Mouse (Mus musculus) liver, adult 2 months (tissue): Measurements from ENCODE around the gene Gm10382. TPM values are rescaled to one million over a fixed set of nuclear protein-coding genes. Genes with fewer than 3 reads are reported as not detected.

Experiments
- DNase-seq: peaks from one replicate; pipeline ENCODE4 v3.0.0-alpha.2; 2011; ENCODE audit warnings: low read depth, low spot score; ENCODE audit errors: extremely low read depth
- H3K27ac ChIP-seq: fragments of 200-500 bp; replicated peaks from 2 replicates; pipeline ENCODE4 v1.5.1; 2012; ENCODE audit warnings: low read depth, mild to moderate bottlenecking, control low read depth, inconsistent platforms, low read length; ENCODE audit not compliant: insufficient read depth
- H3K27me3 ChIP-seq: fragments of 200-500 bp; 2 replicates; pipeline ENCODE4 v1.6.1; 2012; ENCODE audit warnings: mild to moderate bottlenecking, moderate library complexity, low read length, inconsistent platforms; ENCODE audit not compliant: control insufficient read depth, insufficient read depth
- H3K36me3 ChIP-seq: fragments of 200-500 bp; 2 replicates; pipeline ENCODE4 v1.6.1; 2012; ENCODE audit warnings: low read length, inconsistent platforms; ENCODE audit not compliant: control insufficient read depth, insufficient read depth
- H3K4me1 ChIP-seq: fragments of 200-500 bp; 2 replicates; pipeline ENCODE4 v1.6.1; 2011; ENCODE audit warnings: low read length; ENCODE audit not compliant: control insufficient read depth, insufficient read depth
- H3K4me3 ChIP-seq: fragments of 200-500 bp; 2 replicates; pipeline ENCODE4 v1.5.1; 2011; ENCODE audit warnings: low read depth, mild to moderate bottlenecking, control low read depth, low read length, moderate library complexity; ENCODE audit not compliant: insufficient read depth
- H3K79me2 ChIP-seq: fragments of 200-500 bp; 2 replicates; pipeline ENCODE4 v1.6.1; 2012; ENCODE audit warnings: inconsistent platforms, mild to moderate bottlenecking, low read length, moderate library complexity; ENCODE audit not compliant: control insufficient read depth, insufficient read depth
- H3K9ac ChIP-seq: fragments of 200-500 bp; 2 replicates; pipeline ENCODE4 v1.6.1; 2012; ENCODE audit warnings: low read depth, mild to moderate bottlenecking, control low read depth, inconsistent platforms, low read length
- CTCF ChIP-seq: fragments of 200-500 bp; IDR thresholded peaks from 2 replicates; pipeline ENCODE4 v1.5.1; 2011; ENCODE audit warnings: low read depth, low read length, control low read depth
- POLR2A ChIP-seq: fragments of 200-500 bp; IDR thresholded peaks from 2 replicates; pipeline ENCODE4 v1.6.1; 2011; ENCODE audit warnings: low read length, control low read depth; ENCODE audit not compliant: insufficient read depth; ENCODE audit errors: extremely low read depth
- WGBS: fragments of 180-500 bp; shearing (Covaris S2); methylation state at CpG from one replicate; pipeline ENCODE4 v1.1.7; 2018; 5-methylcytosine and 5-hydroxymethylcytosine counted together
- polyA plus RNA-seq: library from polyadenylated mRNA; depleted of rRNA; stranded (reverse); fragments of >200 nt; gene quantifications from 2 replicates; pipeline ENCODE4 v1.2.3, GENCODE M21; 2012
- total RNA-seq: library from RNA; depleted of rRNA; stranded (reverse); fragments of >200 nt; gene quantifications from 2 replicates; pipeline ENCODE4 v1.2.3, GENCODE M21; 2014

Gm10382 gene
- total and polyA plus RNA-seq, 2 experiments = 0.24 TPM; not detected in 1

GRCm38 (mm10) chr5:125354885-125355492, 34.1 kb upstream of the Gm10382 start:
- Histone ChIP-seq H3K27me3 (no peaks in the 10 kb centered on the region), H3K36me3 (no peaks in the 10 kb centered on the region), H3K27ac (no peak overlapping the region), H3K4me1 (no peaks in the 10 kb centered on the region), H3K9ac (no peak overlapping the region), H3K4me3 (no peak overlapping the region), H3K79me2 (no peaks in the 10 kb centered on the region)
- DNase-seq = no peak
- no peak for TF ChIP-seq POLR2A
- no peak for TF ChIP-seq CTCF
- 83% methylated on average over 7 of the region's 7 CpGs for WGBS

GRCm38 (mm10) chr5:125355650-125356049, 33.5 kb upstream of the Gm10382 start:
- WGBS = 61% methylated on average over 7 of the region's 7 CpGs
- H3K9ac ChIP-seq = no peak overlapping the region

GRCm38 (mm10) chr5:125357543-125358269, 31.4 kb upstream of the Gm10382 start:
- H3K27ac ChIP-seq = peak overlapping the region; percentile 28; the same call in 1 of the 2 replicates
- no peaks in the 10 kb centered on the region for H3K36me3 ChIP-seq
- no peak for DNase-seq
- no peak overlapping the region for H3K9ac ChIP-seq
- H3K4me1 ChIP-seq = 0 out of 2 replicates have a peak, but pooled peaks cover 1% of the 10 kb centered on the region
- no peak overlapping the region for H3K4me3 ChIP-seq
- no peaks in the 10 kb centered on the region for H3K79me2 ChIP-seq
- 76% methylated on average over 12 of the region's 12 CpGs for WGBS
- no peaks in the 10 kb centered on the region for H3K27me3 ChIP-seq
- TF ChIP-seq CTCF (no peak), POLR2A (no peak)

More at GRCm38 (mm10) chr5:125355650-125356049, 33.5 kb upstream of the Gm10382 start:
- H3K4me1 ChIP-seq = 0 out of 2 replicates have a peak, but pooled peaks cover 1% of the 10 kb centered on the region
- no peak for DNase-seq
- H3K36me3 ChIP-seq = no peaks in the 10 kb centered on the region
- no peak overlapping the region for H3K27ac ChIP-seq
- H3K27me3 ChIP-seq = no peaks in the 10 kb centered on the region
- H3K4me3 ChIP-seq = no peak overlapping the region
- H3K79me2 ChIP-seq = no peaks in the 10 kb centered on the region
- no peak for TF ChIP-seq CTCF
- no peak for TF ChIP-seq POLR2A

GRCm38 (mm10) chr5:125358270-125358608, 30.9 kb upstream of the Gm10382 start:
- TF ChIP-seq CTCF = no peak
- no peak for TF ChIP-seq POLR2A
- Histone ChIP-seq H3K36me3 (no peaks in the 10 kb centered on the region), H3K9ac (no peak overlapping the region), H3K27ac (peak overlapping the region; percentile 28; the same call in 1 of the 2 replicates), H3K4me3 (no peak overlapping the region), H3K4me1 (0 out of 2 replicates have a peak, but pooled peaks cover 1% of the 10 kb centered on the region), H3K27me3 (no peaks in the 10 kb centered on the region), H3K79me2 (no peaks in the 10 kb centered on the region)
- WGBS = 61% methylated on average over 5 of the region's 5 CpGs
- peak; percentile 50 for DNase-seq

- WGBS = 17% methylated on average over 9 of the region's 9 CpGs
- Histone ChIP-seq H3K27ac (no peak overlapping the region), H3K4me3 (no peak overlapping the region), H3K36me3 (no peaks in the 10 kb centered on the region), H3K79me2 (no peaks in the 10 kb centered on the region), H3K9ac (no peak overlapping the region), H3K27me3 (no peaks in the 10 kb centered on the region), H3K4me1 (0 out of 2 replicates have a peak, but pooled peaks cover 1% of the 10 kb centered on the region)
- TF ChIP-seq POLR2A (no peak), CTCF (no peak)
- DNase-seq = peak; percentile 92
Measured at GRCm38 (mm10) chr5:125360566-125360965, 28.6 kb upstream of the Gm10382 start.

DNA sequence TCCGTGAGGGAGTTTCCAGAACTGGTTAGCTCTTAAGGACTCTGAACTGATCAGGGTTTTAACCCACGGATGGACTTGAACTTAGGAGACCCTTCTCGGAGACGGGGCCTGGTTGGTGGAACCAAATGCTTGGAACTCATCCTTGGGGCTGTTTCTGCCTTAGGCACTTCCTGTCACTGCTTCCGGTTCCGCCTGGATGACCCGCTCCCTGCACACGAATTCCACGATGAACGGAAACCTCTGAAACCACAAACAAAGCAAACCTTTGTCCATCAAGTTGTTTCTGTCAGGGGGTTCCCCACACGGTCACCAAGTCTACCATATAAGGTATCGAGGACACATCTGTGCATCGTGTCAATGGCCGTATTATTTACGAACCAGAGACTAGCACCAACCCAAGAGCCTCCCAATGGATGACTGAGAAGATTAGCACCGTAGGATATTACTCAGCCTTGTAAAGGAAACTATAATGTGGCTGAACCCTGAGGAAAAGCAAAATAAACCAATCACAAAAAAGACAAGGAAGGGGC, 28.1 kb upstream of the Gm10382 start:
- H3K36me3 ChIP-seq = no peaks in the 10 kb centered on the region
- H3K4me1 ChIP-seq = 0 out of 2 replicates have a peak, but pooled peaks cover 1% of the 10 kb centered on the region
- no peaks in the 10 kb centered on the region for H3K79me2 ChIP-seq
- no peak overlapping the region for H3K9ac ChIP-seq
- H3K27ac ChIP-seq = no peak overlapping the region
- TF ChIP-seq CTCF = no peak
- no peak for TF ChIP-seq POLR2A
- WGBS = 72% methylated on average over 16 of the region's 16 CpGs
- no peak for DNase-seq
- H3K4me3 ChIP-seq = no peak overlapping the region
- H3K27me3 ChIP-seq = no peaks in the 10 kb centered on the region
